Mouse (Mus musculus) common myeloid progenitor, adult 5-6 weeks (primary cell): Measurements from ENCODE around the gene Dnajb14. TPM values are rescaled to one million over a fixed set of nuclear protein-coding genes. Genes with fewer than 3 reads are reported as not detected.

Experiments
- ATAC-seq: replicated peaks from 2 replicates; pipeline ENCODE4 v1.8.0; 2016; ENCODE audit warnings: low read depth, mild to moderate bottlenecking, moderate TSS enrichment, inconsistent platforms; ENCODE audit not compliant: poor library complexity, severe bottlenecking
- total RNA-seq: library from RNA; stranded (forward); fragments of 200-1000, 187-1606 nt; gene quantifications from 2 replicates; pipeline ENCODE4 v1.2.3, GENCODE M21; 2017

The Dnajb14 gene
- total RNA-seq, 1 experiment from 2014 or later: 7.4 TPM

DNA sequence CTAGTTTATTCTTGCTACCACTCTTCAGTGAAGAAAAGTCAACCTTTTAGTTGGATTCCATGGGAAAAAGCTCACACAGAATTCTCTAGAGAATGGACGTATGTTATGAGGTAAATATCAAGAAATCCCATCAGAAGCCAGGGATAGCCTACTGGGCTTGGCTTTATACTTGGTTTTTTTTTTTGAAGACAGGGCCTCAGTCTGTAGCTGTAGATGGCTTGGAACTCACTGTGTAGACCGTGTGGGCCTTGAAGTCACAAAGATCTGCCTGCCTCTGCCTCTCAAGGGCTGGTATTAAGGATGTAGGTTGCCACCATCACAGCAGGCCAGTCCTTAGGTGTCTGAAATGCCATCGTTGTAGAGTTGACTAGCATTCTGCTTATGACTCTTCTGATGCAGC lies 4.9 kb upstream of the Dnajb14 start:
- no peak for ATAC-seq

DNA sequence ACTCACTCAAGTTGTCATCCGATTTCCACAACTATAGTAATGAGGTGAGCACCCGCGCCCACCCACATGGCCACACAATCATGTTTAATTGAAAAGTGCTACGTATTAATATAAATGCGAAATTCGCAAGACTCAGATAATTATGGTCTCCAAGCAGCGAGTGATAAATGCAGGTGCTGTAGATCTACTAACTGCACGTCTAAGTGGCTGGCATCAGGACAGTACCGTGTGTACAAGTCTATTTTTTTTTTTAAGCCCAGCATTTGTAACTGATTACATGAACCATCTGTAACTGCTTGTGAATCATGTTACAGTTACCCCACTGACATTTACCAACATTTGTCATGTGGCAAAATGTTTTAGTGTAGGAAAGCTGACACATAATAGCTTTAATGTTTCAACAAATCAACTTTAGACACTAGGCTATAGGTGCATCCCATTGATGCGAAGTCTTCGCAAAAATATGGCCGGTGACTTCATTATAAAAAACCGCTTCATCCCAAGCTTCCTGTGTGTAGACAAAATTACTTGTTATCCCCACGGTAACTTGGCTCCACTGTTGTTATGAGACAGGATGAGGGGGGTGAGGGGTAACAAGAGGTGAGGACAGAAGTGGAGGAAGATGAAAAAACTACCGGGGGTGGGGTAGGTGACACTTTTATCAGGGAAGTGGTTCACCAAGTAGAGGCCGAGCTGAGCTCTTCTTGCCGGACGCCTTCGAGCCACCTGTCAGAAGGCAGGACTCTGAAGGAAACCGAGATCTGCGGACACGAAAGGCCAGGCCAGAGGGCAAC lies 3.9 kb upstream of the Dnajb14 start:
- peak; percentile 9 for ATAC-seq

DNA sequence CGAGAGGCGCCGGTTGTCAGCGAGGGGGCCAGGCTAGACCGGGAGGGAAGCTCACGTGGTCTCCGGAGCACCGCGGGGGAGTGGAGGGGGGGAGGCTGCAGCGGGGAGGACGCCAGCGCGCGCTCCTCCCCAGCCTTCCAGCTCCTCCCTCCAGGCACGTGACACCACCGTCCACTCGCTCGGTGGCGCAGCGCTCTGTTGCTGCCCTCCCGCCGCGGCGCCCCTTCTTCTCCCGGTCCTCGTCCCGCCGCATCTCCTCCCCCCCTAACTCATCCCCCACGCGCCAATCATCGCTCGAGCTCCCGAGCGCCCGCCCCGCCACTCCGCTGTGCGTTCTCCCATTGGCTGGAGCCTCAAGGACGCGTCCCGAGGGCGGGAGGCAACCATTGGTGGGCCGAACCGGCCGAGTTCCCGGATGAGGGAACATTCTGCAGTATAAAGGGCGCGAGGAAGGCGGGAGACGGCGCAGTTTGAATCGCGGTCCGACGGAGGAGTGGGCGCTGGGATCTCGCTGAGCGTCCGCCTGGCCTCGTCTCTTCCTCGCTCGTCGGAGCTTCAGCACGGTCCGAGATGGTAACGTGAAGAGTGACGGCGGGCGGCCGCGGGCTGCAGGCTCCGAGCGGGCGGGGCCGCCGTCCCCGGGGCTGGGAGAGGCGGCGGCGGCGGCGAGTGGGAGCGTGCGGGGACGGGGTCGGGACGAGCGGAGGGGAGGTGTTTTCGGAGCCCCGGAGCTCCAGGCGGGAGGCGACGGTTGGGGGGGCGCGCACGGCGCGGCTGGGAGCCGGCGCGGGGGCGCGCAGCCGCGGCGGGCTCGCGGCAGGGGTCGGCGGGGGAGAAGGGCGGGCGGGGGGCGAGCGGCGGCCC lies 3.1 kb upstream of the Dnajb14 start, which contains the start of gene H2afz:
TSS of gene H2afz (plus strand) at position 364 of the 864 bp plus-strand sequence.
- peak; percentile 78 for ATAC-seq

DNA sequence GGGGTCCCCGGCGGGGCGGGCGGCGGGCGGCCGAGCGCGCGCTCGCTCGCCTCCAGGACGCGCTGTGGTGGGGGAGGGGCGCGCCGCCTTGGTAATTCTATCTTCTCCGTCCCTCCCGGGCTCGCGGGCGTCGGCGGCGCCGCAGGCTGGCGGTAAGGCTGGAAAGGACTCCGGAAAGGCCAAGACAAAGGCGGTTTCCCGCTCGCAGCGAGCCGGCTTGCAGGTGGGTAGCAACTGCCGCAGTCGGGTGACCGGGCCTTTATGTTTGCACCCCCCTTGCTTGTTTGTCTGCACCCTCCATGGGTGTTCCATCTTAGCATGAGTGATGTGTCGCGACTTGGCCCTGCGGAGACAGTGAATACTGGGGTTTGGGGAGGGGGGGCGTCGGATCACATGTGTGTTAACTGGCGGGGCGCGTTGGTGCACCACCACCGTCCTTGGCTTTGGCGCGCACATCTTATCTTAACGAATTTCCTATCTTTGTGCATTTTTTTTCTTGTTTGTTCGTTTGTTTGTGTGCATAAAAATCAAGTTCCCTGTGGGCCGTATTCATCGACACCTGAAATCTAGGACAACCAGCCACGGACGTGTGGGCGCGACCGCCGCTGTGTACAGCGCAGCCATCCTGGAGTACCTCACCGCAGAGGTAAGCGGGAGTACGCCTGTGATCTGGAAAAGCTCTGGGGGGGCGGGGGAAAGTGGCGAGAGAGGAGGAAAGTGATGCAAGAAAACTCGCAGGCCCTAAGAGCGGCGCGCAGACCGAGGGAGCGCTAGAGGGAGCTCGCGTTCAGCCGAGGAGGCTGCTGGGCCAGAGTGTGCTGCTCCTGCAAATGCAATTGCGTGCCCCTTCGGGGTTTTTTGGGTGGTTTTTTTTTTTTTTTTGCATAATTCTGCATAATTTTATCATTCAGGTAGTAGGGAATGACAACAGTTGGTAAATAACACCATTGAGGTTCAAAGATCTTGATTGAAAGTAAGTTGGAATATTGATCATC lies 2.2 kb upstream of the Dnajb14 start:
- peak; percentile 40 for ATAC-seq

DNA sequence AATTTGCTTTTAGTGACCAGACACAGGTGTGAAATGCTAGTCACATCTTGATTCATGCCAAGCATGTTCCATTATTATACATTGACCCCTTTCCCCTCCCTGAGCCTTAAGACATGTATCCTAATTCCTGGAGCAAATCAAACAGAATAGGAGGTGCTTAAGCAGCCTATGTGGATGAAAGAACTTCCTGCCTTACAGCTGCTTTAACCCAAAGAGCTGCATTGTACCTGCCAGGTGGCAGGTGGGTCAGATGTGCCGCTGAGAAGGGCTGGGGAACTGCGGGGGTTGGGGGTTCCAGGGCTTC lies 390 bp upstream of the Dnajb14 start:
- ATAC-seq: no peak

DNA sequence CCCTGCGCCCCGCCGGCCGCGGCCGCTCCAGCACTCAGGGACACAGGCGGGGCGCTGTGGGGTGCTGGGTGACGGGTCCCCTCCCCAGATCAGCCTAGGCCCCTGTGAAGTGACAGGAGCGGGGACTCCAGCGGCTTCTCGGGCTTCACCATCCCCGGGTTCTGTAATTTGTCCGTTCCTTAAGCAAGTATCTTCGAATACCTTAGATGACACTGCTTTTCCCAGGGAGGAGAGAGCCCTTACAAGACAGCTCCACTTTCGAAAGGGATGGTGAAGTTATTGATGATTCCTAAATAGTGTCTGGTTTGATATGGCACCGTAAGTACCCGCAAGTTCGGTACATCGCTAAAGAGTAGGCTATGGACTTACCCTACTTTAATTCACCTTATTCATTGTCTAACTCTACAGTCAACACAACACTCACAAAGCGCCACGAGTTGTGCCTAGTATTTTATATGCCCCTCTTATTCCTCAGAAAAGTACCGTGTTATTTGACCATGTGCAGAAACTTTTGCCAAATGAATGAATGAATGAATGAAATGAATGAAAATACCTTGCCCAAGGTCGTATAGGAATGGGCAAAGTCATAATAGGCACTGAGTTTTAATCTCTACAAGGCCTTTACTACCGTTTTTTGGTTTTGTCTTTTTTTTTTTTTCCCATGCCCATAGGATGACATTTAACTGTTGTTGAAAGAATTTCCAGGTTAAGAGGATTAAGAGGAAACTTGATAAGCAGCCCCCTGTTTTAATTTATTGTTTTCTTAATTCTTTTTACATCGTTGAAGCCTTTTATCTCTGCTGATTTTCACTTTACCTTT lies 829 bp downstream of the Dnajb14 start:
- ATAC-seq: no peak

DNA sequence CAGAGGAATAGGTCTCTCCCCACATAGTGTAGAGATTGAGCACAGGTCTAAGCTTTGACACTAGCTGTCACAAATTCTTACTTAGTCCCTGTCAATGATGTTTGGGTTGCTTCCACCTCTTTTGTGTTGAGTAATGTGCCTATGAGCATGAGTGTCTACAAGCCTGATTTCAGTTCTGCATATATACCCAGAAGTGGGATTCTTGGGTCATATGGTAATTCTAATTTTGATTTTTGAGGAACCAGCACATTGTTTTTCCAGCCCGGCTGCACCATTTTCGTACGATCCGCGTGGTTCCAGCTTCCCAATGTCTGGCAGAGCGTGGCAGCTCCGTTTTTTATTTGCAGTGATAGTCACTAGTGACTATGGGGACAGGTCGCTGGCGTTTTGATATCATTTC lies 1.9 kb downstream of the Dnajb14 start:
- ATAC-seq: 0 out of 2 replicates have a peak, but pooled peaks have one; percentile 7

DNA sequence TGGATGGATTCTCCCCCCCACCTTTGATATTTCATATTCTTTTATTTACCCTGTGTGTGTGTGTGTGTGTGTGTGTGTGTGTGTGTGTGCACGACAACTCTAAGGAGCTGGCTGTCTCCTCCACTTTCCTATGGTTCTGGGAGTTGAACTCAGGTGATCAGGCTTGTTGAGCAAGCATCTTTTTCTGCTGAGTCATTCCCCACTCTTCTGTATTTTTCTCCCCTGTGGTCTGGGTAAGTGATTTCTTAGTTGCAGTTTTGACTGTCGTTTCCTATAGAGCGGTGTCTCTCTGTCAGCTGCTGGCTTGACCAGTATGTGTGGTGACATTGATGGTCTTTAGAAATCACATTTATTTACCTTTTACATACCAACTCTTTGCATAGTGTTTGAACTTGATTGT lies 11.8 kb downstream of the Dnajb14 start:
- peak; percentile 62 for ATAC-seq

DNA sequence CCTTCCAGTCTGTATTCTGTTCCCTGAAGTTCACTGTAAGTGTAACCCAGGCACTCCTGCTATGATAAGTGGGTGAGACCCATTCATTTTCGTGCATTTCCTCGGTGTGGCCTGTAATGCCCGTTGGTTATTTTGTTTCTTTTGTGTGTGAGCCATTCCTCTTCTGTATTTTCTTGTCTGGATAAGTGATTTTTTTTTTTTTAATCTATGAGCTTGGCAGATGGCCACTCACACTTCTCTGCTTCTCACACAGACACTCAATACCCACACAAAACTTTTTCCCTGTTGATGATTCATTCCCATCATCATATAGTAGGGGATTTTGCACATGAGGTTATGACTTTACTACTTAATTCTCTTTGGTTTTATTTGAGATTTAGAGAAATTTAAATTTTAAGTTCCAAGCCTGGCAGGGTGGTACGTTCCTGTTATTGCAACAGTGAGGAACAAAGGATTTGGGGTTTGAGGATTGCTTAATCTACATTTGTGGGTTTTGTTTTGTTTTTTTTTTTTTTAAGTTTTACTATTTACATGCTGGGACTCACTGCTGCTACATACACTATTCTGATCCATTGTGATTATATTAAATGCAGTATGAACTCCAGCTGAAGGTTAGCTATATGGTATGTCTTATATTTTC lies 12.8 kb downstream of the Dnajb14 start:
- ATAC-seq: peak; percentile 67

DNA sequence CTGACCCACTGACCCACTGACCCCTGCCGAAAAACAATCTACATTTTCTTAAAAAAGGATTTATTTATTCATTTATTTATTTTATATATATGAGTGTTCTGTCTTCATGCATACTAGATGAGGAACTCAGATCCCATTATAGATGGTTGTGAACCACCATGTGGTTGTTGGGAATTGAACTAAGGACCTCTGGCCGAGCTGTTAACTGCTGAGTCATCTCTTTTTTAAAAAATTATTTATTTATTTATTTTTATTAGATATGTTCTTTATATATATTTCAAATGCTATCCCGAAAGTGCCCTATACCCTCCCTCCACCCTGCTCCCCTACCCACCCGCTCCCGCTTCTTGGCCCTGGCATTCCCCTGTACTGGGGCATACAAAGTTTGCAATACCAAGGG lies 13.6 kb downstream of the Dnajb14 start:
- ATAC-seq: no peak

DNA sequence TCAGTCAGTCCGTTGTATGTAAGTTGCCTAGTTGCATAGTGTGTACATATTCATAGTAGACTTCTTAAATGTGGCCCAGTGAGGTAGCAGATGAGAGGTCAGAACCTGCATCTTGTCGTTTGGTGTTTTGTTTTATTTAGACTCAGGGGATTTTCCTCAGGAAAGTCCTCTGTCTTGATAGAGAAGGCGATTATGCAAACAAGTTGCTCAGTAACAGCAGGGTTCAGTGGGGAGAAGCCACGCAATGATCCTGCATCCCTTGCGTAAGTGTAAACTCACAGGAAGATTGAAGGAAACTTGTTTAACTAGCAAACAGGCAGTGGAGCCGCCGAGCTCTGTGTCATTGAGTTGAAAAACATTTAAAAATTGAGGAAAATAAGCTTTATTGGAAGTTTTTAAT lies 20.5 kb downstream of the Dnajb14 start:
- ATAC-seq: no peak

DNA sequence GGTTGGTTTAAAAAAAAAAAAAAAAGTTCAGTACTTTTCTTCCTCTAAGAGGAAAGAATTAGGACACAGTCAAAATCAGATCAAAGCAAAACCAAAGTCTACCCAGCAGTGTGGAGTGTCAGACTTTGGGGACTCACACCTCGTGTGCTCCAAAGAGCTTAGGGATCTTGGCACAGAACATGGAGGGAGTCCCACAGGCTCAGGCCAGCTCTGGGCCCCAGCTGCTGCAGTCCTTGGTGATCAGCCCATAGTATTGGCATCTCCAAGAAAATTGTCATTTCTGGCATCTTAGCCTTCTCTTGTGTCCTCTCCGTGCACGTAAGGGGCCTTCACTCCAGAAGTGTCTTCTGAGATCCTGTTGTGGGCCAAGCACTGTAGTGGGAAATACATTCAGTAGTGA lies 23.6 kb downstream of the Dnajb14 start:
- ATAC-seq: no peak

DNA sequence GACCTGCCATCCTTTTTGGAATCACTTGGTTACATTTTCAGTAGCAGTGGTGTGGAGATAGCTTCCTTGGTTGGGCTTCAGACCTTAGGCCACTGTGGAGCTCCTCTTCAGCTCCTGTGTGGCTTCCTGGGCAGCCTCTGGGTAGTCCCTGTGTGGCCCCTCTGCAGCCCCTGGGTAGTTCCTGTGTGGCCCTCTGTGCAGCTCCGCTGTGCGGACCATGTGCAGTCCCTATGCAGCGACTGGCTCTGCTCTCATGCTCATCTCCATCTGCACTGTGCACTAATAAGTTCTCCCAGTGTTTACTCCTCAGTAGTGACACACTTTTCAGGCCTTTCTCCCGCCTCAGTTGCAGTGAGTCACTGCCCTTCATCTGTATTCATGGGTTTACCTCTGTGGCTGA lies 24.6 kb downstream of the Dnajb14 start:
- ATAC-seq: no peak

DNA sequence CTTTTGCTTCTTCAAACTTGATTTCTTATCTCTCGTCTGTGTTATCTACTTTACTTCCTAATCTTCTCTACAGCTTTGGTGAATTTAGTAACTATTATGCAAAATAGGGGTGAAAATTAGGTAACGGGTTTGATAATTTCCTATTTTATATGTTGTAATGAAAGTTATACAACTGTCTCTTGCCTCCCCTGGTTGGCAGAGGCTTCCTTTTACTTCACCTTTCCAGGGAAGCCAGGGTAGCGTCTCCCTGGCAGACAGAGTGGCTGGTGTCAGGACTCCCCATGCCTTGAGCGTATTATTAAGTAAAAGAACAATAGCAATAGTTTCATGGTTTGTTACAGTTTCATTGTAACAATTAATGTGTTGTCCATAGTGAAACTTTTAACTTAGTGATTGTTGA lies 26.3 kb downstream of the Dnajb14 start:
- ATAC-seq: no peak

DNA sequence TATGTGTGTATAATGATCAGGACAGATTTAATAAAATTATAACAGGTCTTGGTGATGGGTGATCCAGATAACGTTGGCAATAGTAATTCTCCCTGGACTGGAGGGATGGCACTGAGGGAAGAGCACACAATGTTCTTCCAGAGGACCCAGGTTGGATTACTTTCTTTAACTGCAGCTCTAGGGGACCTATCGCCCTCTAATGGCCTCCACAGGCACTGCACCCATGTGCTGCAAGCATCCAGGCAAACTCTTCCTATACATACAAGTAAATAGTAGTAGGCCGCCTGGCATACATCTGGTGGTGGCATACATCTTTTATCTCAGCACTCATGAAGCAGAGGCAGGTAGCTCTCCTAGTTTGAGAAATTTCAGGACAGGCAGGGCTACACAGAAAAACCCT lies 27.7 kb downstream of the Dnajb14 start:
- no peak for ATAC-seq

DNA sequence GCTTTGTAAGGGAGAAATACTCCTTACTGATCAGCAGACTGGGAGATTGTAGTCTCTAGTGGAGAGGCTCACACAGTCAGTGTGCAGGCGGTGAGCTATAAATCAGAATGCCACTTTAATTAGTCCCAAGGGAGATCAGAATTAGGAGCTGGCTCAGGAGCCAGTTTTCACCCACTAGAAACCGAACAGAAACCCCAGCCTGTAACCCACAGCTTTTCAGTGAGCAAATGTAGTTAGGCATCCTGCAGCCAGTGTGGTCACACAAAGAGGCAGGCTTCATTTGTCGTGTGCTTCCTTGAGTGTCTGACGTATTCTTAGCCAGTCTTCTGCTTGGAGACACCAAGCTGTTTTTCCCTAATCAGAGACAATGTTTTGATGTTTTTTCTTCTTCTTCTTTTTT lies 28.9 kb downstream of the Dnajb14 start:
- ATAC-seq: no peak

DNA sequence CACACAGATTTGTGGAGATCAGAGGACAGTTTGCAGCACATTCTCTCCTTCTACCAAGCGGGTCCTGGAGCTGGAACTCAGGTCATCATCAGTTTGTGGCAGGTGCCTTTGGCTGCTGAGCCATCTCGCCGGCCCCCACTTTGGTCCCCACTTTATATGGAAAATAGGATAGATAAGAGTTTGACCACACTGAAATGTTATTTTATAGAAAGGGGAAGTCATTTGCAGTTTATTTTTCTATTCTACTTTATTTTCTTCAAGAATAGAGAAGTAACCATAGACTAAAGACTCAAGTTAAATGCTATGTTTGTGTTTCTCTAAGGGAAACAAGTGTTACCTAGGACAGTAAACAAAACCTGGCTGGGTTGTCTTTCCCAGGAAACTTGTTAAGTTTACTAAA lies 29.4 kb downstream of the Dnajb14 start:
- peak; percentile 23; the same call in 1 of the 2 replicates for ATAC-seq

DNA sequence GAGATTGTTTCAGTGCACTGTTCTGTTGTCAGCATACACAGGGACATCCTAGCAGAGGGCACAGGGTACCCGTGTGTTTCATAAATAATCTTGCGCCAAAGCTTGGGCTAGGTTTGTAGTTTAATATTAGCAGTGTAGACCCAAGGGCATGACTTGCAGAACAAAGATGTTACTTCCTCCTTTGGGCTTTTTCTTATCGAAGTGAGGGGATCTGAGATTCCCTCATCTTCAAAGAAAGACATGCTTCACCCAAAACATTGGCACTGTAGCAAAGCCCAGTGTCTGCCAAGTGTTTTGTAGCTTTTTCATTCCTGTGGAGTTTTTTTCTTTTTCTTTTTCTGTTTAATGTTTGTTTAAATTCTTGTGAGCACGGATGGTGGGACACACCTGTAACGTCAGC lies 30.2 kb downstream of the Dnajb14 start:
- ATAC-seq: peak; percentile 60

DNA sequence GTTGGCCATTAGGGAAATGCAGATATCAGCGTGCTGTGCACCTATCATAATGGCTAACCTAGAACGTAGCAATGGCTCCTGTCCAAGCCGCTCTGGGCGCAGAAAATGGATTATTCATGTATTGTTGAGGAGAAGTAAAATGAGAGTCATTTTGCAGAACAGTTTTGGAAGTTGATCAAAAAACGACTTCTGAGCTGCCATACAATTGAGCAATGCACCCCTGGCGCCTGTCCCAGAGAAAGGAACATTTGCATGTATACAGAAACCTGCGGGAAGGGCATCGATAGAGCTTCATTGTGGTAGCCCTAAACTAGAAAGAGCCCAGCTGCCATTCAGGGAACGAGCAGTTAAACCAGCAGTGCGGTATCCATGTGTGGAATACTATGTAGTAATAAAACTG lies 32.7 kb downstream of the Dnajb14 start:
- peak; percentile 29; the same call in 1 of the 2 replicates for ATAC-seq
